Mouse (Mus musculus): ENCODE results near the gene Prl5a1. TPM values are rescaled to one million over a fixed set of nuclear protein-coding genes. Genes with fewer than 3 reads are reported as not detected.

The Prl5a1 gene
- polyA plus RNA-seq (2012; rRNA removed), result not detected in 2 replicates

- DNase-seq (ENCODE audit: low read depth), result no peak
Measured at GRCm38 (mm10) chr13:28142184-28142583, at the start of gene Prl5a1. Gene Prl5a1, plus strand, starts transcription at chr13:28142484.

DNA sequence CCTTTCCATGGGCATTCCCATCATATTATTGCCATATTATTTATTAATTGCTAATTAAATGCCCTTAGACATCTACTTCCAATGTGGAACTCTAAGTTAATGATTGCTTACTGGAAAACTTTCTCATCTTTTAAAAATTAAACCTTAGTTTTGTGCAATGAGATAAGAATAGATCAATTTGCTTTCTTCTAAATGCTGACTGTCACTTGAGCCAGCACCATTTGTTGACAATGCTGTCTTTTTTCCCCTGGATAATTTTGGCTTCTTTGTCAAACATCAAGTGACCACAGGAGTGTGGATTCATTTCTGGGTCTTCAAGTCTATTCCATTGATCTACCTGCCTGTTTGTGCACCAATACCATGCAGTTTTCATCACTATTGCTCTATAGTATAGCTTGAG, 46.1 kb upstream of the Prl5a1 start:
- no peak for DNase-seq (ENCODE audit: low read depth)

DNA sequence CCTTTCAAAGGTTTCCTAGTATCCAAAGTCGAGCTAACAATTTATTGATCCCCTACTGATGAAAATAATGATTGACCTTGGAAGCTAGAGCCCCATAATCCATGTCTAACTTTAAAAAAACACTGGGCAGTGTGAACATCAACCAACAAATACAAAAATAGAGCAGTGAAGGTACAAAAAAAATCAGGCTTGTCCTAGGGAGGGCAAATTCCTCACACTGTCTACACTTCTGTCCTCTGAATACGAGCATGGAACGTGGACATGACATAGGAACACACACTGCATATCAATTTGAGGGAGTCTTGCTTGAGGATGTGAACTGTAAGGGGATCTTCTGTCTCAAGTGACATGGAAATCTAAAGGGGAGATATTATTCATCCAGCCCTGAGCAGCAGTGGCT, 33.7 kb upstream of the Prl5a1 start:
- no peak for DNase-seq (ENCODE audit: low read depth)

DNA sequence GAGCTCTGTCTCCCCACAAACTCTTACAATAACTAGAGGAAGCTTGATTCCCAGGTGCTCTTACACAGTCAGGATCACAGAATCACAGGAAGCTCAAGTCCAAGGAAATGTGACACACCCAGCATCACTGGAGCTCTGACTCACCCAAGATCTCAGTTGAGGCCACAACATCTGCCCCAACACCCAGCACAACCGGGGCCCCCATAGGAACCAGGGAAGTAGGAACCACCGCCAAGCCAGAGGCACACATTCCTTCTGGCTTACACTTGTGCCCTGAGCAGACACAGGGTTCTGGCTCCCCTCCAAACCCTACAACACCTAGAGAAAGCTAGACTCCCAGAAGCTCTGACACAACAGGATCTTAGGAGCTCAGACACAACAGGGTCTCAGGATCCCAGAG, 9.5 kb upstream of the Prl5a1 start:
- DNase-seq (ENCODE audit: low read depth), result no peak

DNA sequence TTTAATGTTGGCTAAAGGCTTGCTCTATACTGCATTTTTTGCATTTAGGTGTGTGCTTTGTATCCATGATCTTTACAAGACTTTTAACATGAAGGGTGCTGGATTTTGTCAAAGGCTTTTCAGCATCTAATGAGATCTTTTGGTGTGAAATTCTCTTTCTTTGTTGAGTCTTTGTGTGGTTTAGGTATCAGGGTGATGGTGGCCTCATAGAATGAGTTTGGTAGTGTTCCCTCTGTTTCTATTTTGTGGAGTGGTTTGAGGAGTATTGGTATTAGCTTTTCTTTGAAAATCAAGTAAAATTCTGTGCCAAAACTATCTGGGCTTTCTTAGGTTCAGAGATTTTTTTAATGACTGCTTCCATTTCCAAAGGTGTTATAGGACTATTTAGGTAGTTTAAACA, 6.5 kb upstream of the Prl5a1 start:
- DNase-seq (ENCODE audit: low read depth), result no peak

Other genes with a start within 250 kb of the Prl5a1 start
- not detected in 2 replicates for gene Prl4a1, start 126.3 kb upstream of the Prl5a1 start, polyA plus RNA-seq (2012; rRNA removed)
- 2.2 and 4.1 TPM in 2 replicates for gene Gm11361, start 115.0 kb downstream of the Prl5a1 start, polyA plus RNA-seq (2012; rRNA removed)